Mouse (Mus musculus): ENCODE results near the gene Slc44a1.

GRCm38 (mm10) chr4:53625263-53625662 is 185.1 kb downstream of the Slc44a1 start:
- TF ChIP-seq CTCF (IDR thresholded peaks at IDR 0.05; ENCODE audit: extremely low read depth, insufficient read depth, low read length) (no peak), POLR2A (IDR thresholded peaks at IDR 0.05; ENCODE audit: extremely low read depth, insufficient read depth, low read length) (no peak)
